Mouse (Mus musculus) kidney, adult 2 months (tissue): Measurements from ENCODE around the gene Ly6g6c. TPM values are rescaled to one million over a fixed set of nuclear protein-coding genes. Genes with fewer than 3 reads are reported as not detected.
A peak's percentile ranks its signal among the peaks of the same experiment; 100 is the strongest.

Experiments used
- DNase-seq: peaks from one replicate; pipeline ENCODE4 v3.0.0; 2021
- H3K27ac ChIP-seq: fragments of 200-500 bp; 2 replicates; pipeline ENCODE4 v1.5.1; 2012; ENCODE audit warnings: low read depth, low read length, control low read depth, inconsistent platforms; ENCODE audit not compliant: insufficient read depth
- H3K27me3 ChIP-seq: fragments of 200-500 bp; replicated peaks from 2 replicates; pipeline ENCODE4 v1.6.1; 2012; ENCODE audit warnings: mild to moderate bottlenecking, moderate library complexity, low read length, inconsistent platforms; ENCODE audit not compliant: control insufficient read depth, insufficient read depth
- H3K36me3 ChIP-seq: fragments of 200-500 bp; 2 replicates; pipeline ENCODE4 v1.6.1; 2012; ENCODE audit warnings: mild to moderate bottlenecking, moderate library complexity, low read length, inconsistent platforms; ENCODE audit not compliant: control insufficient read depth, insufficient read depth
- H3K4me1 ChIP-seq: fragments of 200-500 bp; 2 replicates; pipeline ENCODE4 v1.6.1; 2011; ENCODE audit warnings: low read length; ENCODE audit not compliant: control insufficient read depth, insufficient read depth
- H3K4me3 ChIP-seq: fragments of 200-500 bp; 2 replicates; pipeline ENCODE4 v1.5.1; 2011; ENCODE audit warnings: mild to moderate bottlenecking, low read depth, low read length, control low read depth; ENCODE audit not compliant: insufficient read depth
- CTCF ChIP-seq: fragments of 200-500 bp; conservative IDR thresholded peaks from 2 replicates; pipeline ENCODE4 v1.5.1; 2011; ENCODE audit warnings: low read depth, mild to moderate bottlenecking, control low read depth, low read length, moderate library complexity, mixed read lengths; ENCODE audit not compliant: insufficient read depth, insufficient read length
- POLR2A ChIP-seq: fragments of 200-500 bp; IDR thresholded peaks from one replicate; pipeline ENCODE4 v1.6.1; 2011; ENCODE audit warnings: low read depth, low read length, control low read depth
- WGBS: fragments of 180-500 bp; shearing (Covaris S2); methylation state at CpG from one replicate; pipeline ENCODE4 v1.1.7; 2018; 5-methylcytosine and 5-hydroxymethylcytosine counted together
- polyA plus RNA-seq: library from polyadenylated mRNA; depleted of rRNA; stranded (reverse); fragments of >200 nt; gene quantifications from 2 replicates; pipeline ENCODE4 v1.2.3, GENCODE M21; 2012

Gene Ly6g6c
- polyA plus RNA-seq, 1 experiment = 0.13 TPM

GRCm38 (mm10) chr17:35045807-35046680 lies 19.1 kb upstream of the Ly6g6c start:
- H3K27ac ChIP-seq = 0 out of 2 replicates have a peak overlapping the region, but pooled peaks have one; percentile 3
- DNase-seq = no peak
- H3K27me3 ChIP-seq = no peaks in the 10 kb centered on the region
- H3K36me3 ChIP-seq = no peaks in the 10 kb centered on the region
- 4% methylated on average over 48 of the region's 48 CpGs for WGBS
- H3K4me3 ChIP-seq = peak overlapping the region; percentile 47
- no peak for TF ChIP-seq POLR2A
- no peak for TF ChIP-seq CTCF
- H3K4me1 ChIP-seq = peaks cover 15% of the 10 kb centered on the region

DNA sequence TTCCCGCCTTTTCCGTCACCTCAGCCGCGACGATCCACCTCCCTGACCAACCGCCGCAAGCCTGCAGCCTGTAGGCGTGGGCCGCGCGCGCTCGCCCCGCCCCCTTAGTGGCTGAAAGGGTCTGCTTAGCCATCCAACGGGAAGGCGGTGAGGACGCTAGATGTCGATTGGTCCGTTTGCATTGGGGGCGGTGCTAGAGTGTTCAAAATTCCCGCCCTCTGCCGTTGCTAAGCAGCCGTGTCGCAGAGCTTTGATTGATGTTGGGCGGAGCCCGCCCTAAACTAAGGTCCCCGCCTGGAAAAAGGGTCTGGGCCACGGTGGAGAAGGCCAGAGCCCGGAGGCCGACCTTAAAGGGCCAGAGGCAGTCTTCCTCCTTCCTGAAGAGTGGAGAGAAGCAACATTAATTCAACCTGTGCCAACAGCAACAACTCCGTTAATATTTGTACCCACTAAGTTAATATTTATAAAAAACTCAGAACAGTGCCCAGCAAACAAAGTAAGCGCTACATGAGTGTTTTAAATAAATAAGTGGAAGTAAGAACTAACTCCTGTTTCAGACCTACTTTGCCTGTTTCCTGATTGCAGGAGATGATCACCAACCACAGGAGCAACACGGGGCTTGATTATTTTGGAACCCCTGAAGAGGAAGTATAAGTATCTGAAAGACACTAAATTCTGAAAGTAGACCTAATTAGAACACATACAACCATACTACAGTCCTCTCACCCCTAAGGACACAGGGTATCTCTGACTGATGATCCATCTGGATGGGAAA lies 18.3 kb upstream of the Ly6g6c start, which contains the start of gene Msh5:
Msh5 (minus strand) TSS at position 65 of the 775 bp plus-strand sequence.
- Histone ChIP-seq H3K4me1 (peaks cover 15% of the 10 kb centered on the region), H3K36me3 (no peaks in the 10 kb centered on the region), H3K4me3 (peak within 1 kb of the TSS; percentile 47), H3K27me3 (no peaks in the 10 kb centered on the region), H3K27ac (peak within 1 kb of the TSS; percentile 94)
- peak; percentile 99 for DNase-seq
- under 1% methylated on average over 33 of the region's 33 CpGs for WGBS
- TF ChIP-seq CTCF (no peak), POLR2A (no peak)

GRCm38 (mm10) chr17:35047688-35048087 lies 17.5 kb upstream of the Ly6g6c start:
- peak; percentile 91 for DNase-seq
- H3K27me3 ChIP-seq = no peaks in the 10 kb centered on the region
- WGBS = 20% methylated on average over 1 of the region's 1 CpGs
- peaks cover 15% of the 10 kb centered on the region for H3K4me1 ChIP-seq
- H3K27ac ChIP-seq = peak overlapping the region; percentile 94
- H3K36me3 ChIP-seq = no peaks in the 10 kb centered on the region
- TF ChIP-seq POLR2A (no peak), CTCF (no peak)
- peak overlapping the region; percentile 6; the same call in 1 of the 2 replicates for H3K4me3 ChIP-seq

DNA sequence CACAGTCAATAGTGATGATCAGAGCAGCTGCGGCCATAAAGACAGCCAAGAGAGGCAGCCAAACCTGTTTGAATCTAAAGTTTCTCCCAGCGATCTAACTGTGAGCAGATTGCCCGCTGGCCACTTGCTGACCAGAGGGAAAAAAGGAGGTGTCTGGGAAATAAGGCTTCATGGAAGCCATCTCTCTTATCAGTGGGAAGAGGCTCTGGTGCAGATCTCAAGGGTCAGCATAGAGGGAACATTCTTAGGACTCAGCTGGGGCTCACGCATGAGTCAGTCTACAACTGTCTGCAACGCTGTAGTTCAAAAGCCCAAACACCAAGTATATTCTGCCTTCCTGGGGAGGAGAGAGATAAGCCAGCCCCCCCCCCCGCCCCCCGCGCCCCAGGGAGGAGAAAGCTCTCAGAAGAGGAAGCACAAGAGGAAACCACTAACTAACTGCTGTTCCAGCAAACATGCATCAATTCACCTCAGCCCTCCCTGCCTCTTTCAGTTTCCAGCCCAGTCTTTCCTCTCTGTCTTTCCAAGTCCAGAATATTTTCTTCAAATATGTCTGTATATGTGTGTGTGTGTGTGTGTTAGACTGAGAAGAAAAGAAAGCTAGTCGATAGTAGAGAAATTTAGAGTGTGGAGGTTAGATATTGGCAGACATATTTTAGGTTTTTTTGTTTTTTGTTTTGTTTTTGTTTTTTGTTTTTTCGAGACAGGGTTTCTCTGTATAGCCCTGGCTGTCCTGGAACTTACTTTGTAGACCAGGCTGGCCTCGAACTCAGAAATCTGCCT lies 16.8 kb upstream of the Ly6g6c start:
- H3K4me1 ChIP-seq = peaks cover 15% of the 10 kb centered on the region
- peak overlapping the region; percentile 94 for H3K27ac ChIP-seq
- H3K36me3 ChIP-seq = no peaks in the 10 kb centered on the region; the same call in 1 of the 2 replicates
- H3K4me3 ChIP-seq = peak overlapping the region; percentile 6; the same call in 1 of the 2 replicates
- H3K27me3 ChIP-seq = no peaks in the 10 kb centered on the region
- peak; percentile 61 for DNase-seq
- WGBS = 20% methylated on average over 11 of the region's 11 CpGs
- TF ChIP-seq POLR2A (no peak), CTCF (no peak)

- WGBS = 73% methylated on average over 5 of the region's 5 CpGs
- H3K4me3 ChIP-seq = no peak overlapping the region
Measured at GRCm38 (mm10) chr17:35048932-35049440, 16.2 kb upstream of the Ly6g6c start.

GRCm38 (mm10) chr17:35049561-35050016 lies 15.6 kb upstream of the Ly6g6c start, which contains the start of gene Clic1:
Clic1 (plus strand) TSS chr17:35049966.
- TF ChIP-seq CTCF (no peak), POLR2A (peak; percentile 43)
- Histone ChIP-seq H3K27ac (peak within 1 kb of the TSS; percentile 85), H3K27me3 (no peaks in the 10 kb centered on the region), H3K36me3 (peaks cover 3% of the 10 kb centered on the region; the same call in 1 of the 2 replicates), H3K4me1 (peaks cover 15% of the 10 kb centered on the region), H3K4me3 (peak within 1 kb of the TSS; percentile 73)
- 5% methylated on average over 11 of the region's 11 CpGs for WGBS
- peak; percentile 58 for DNase-seq

More at GRCm38 (mm10) chr17:35048932-35049440, 16.2 kb upstream of the Ly6g6c start:
- DNase-seq = no peak
- Histone ChIP-seq H3K27me3 (no peaks in the 10 kb centered on the region), H3K27ac (peak overlapping the region; percentile 32; the same call in 1 of the 2 replicates), H3K36me3 (peaks cover under 1% of the 10 kb centered on the region; the same call in 1 of the 2 replicates), H3K4me1 (peaks cover 15% of the 10 kb centered on the region)
- TF ChIP-seq CTCF = no peak
- no peak for TF ChIP-seq POLR2A
